Mouse (Mus musculus): ENCODE measurements around the gene Btbd3. TPM values are rescaled to one million over a fixed set of nuclear protein-coding genes. Genes with fewer than 3 reads are reported as not detected.

Btbd3 gene
- polyA plus RNA-seq, 2 experiments, result 1.8 to 2.0 TPM

GRCm38 (mm10) chr2:138269330-138269729, 13.0 kb downstream of the Btbd3 start:
- no peak for TF ChIP-seq CTCF (IDR thresholded peaks at IDR 0.05; ENCODE audit: low read depth)
- no peak for TF ChIP-seq EP300 (IDR thresholded peaks at IDR 0.05; ENCODE audit: low read depth)
- H3K27ac ChIP-seq, result no peak overlapping the region
- H3K4me1 ChIP-seq (replicated peaks; ENCODE audit: control insufficient read depth in 2 of 2, insufficient read depth in 2 of 2, low read length in 1 of 2), result peaks cover 0 to 16% of the 10 kb centered on the region in 2 experiments; a peak in 2 of 4 replicates
- no peak overlapping the region for H3K9ac ChIP-seq (replicated peaks)
- H3K36me3 ChIP-seq (replicated peaks; ENCODE audit: control insufficient read depth, insufficient read depth, low read depth), result no peaks in the 10 kb centered on the region
- H3K27me3 ChIP-seq (ENCODE audit: control insufficient read depth, insufficient read depth, low read length), result no peaks in the 10 kb centered on the region
- no peak overlapping the region for H3K4me3 ChIP-seq (ENCODE audit: insufficient read depth in 1 of 2, low read depth in 2 of 2, low read length in 2 of 2)
- H3K9me3 ChIP-seq (ENCODE audit: control insufficient read depth, low read length), result no peaks in the 10 kb centered on the region
- no peak for DNase-seq (ENCODE audit: low read depth in 3 of 3, low spot score in 3 of 3)
- H3K4me2 ChIP-seq (ENCODE audit: low read depth), result no peak overlapping the region
- no peak for ATAC-seq (ENCODE audit: insufficient read depth)

- H3K4me1 ChIP-seq (replicated peaks; ENCODE audit: control insufficient read depth in 2 of 2, insufficient read depth in 2 of 2, low read length in 1 of 2), result peaks cover 0 to 9% of the 10 kb centered on the region in 2 experiments; a peak in 1 of 4 replicates
- TF ChIP-seq CTCF (IDR thresholded peaks at IDR 0.05; ENCODE audit: low read depth) (no peak), EP300 (IDR thresholded peaks at IDR 0.05; ENCODE audit: low read depth) (no peak)
- H3K27ac ChIP-seq, result no peak overlapping the region
- no peaks in the 10 kb centered on the region for H3K36me3 ChIP-seq (replicated peaks; ENCODE audit: control insufficient read depth, insufficient read depth, low read depth)
- H3K27me3 ChIP-seq (ENCODE audit: control insufficient read depth, insufficient read depth, low read length), result no peaks in the 10 kb centered on the region
- WGBS (ENCODE audit: insufficient replicate concordance), result 62% methylated on average over 9 of the region's 9 CpGs
- no peak for ATAC-seq (ENCODE audit: insufficient read depth)
- no peak overlapping the region for H3K4me3 ChIP-seq (ENCODE audit: insufficient read depth in 1 of 2, low read depth in 2 of 2, low read length in 2 of 2)
- no peak overlapping the region for H3K4me2 ChIP-seq (ENCODE audit: low read depth)
- H3K9me3 ChIP-seq (ENCODE audit: control insufficient read depth, low read length), result no peaks in the 10 kb centered on the region
- H3K9ac ChIP-seq (replicated peaks), result no peak overlapping the region
- no peak for DNase-seq (ENCODE audit: low read depth in 3 of 3, low spot score in 3 of 3)
Measured at GRCm38 (mm10) chr2:138273404-138274073, 17.2 kb downstream of the Btbd3 start.

GRCm38 (mm10) chr2:138274086-138274485, 17.7 kb downstream of the Btbd3 start:
- TF ChIP-seq CTCF (IDR thresholded peaks at IDR 0.05; ENCODE audit: low read depth), result no peak
- TF ChIP-seq EP300 (IDR thresholded peaks at IDR 0.05; ENCODE audit: low read depth), result no peak
- no peak overlapping the region for H3K9ac ChIP-seq (replicated peaks)
- no peaks in the 10 kb centered on the region for H3K36me3 ChIP-seq (replicated peaks; ENCODE audit: control insufficient read depth, insufficient read depth, low read depth)
- no peaks in the 10 kb centered on the region for H3K27me3 ChIP-seq (ENCODE audit: control insufficient read depth, insufficient read depth, low read length)
- DNase-seq (ENCODE audit: low read depth in 3 of 3, low spot score in 3 of 3) (no peak), ATAC-seq (ENCODE audit: insufficient read depth) (no peak)
- H3K4me2 ChIP-seq (ENCODE audit: low read depth), result no peak overlapping the region
- WGBS (ENCODE audit: insufficient replicate concordance), result 61% methylated on average over 5 of the region's 5 CpGs
- H3K9me3 ChIP-seq (ENCODE audit: control insufficient read depth, low read length), result no peaks in the 10 kb centered on the region
- no peak overlapping the region for H3K4me3 ChIP-seq (ENCODE audit: insufficient read depth in 1 of 2, low read depth in 2 of 2, low read length in 2 of 2)
- no peak overlapping the region for H3K27ac ChIP-seq
- peaks cover 0 to 9% of the 10 kb centered on the region in 2 experiments; a peak in 1 of 4 replicates for H3K4me1 ChIP-seq (replicated peaks; ENCODE audit: control insufficient read depth in 2 of 2, insufficient read depth in 2 of 2, low read length in 1 of 2)

- Histone ChIP-seq H3K27ac (no peak overlapping the region), H3K36me3 (replicated peaks; ENCODE audit: control insufficient read depth, insufficient read depth, low read depth) (no peaks in the 10 kb centered on the region), H3K9me3 (ENCODE audit: control insufficient read depth, low read length) (no peaks in the 10 kb centered on the region), H3K4me1 (replicated peaks; ENCODE audit: control insufficient read depth in 2 of 2, insufficient read depth in 2 of 2, low read length in 1 of 2) (peaks cover 0 to 9% of the 10 kb centered on the region in 2 experiments; a peak in 1 of 4 replicates), H3K4me2 (ENCODE audit: low read depth) (peak overlapping the region; percentile 42), H3K9ac (replicated peaks) (no peak overlapping the region), H3K4me3 (ENCODE audit: insufficient read depth in 1 of 2, low read depth in 2 of 2, low read length in 2 of 2) (peak overlapping the region in 1 of 2 experiments; percentile 12; a peak in 1 of 4 replicates), H3K27me3 (ENCODE audit: control insufficient read depth, insufficient read depth, low read length) (no peaks in the 10 kb centered on the region)
- 41% methylated on average over 17 of the region's 17 CpGs for WGBS (ENCODE audit: insufficient replicate concordance)
- peak; percentile 47; the same call in 1 of the 2 replicates for ATAC-seq (ENCODE audit: insufficient read depth)
- DNase-seq (ENCODE audit: low read depth in 3 of 3, low spot score in 3 of 3), result no peak
- TF ChIP-seq EP300 (IDR thresholded peaks at IDR 0.05; ENCODE audit: low read depth) (no peak), CTCF (IDR thresholded peaks at IDR 0.05; ENCODE audit: low read depth) (no peak)
Measured at GRCm38 (mm10) chr2:138277842-138278691, 21.7 kb downstream of the Btbd3 start.
